Mouse (Mus musculus): ENCODE data around the gene Adck1.

DNA sequence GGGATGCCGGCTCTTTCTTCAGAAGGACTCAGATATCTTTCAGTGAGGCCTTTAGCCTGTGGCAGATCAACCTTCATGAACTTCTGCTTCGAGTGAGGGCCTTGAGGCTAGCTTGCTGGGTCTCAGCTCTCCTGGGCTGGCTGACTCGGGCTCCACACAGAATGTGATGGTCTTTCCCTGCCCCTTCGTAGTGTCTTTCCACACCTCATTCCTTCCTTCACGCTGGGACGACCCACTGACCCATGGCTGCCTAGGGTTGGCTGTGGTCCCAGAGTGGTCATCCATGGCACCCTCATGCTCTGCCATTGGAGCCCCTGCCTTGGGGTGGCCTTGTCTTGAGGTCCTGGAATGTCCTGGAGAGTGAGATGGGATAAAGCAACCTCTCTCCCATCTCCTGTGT is 100.7 kb downstream of the Adck1 start:
- no peak for TF ChIP-seq EP300 (IDR thresholded peaks at IDR 0.05; ENCODE audit: insufficient read depth, low read depth, low read length)
- no peak for TF ChIP-seq CTCF (IDR thresholded peaks at IDR 0.05)
- no peak for TF ChIP-seq POLR2A (IDR thresholded peaks at IDR 0.05; ENCODE audit: insufficient read depth, low read depth, low read length)
